Mouse (Mus musculus) limb, embryonic 14.5 days (tissue): ENCODE measurements at regions not wholly inside any gene's neighbourhood (a gene's known extent, or its start where the extent isn't known, plus 50 kb on each side); places are given as distances from the start of the nearest gene placed in this dataset.

Experiments
- ATAC-seq: fragments of 200-750 bp; cut with Nextera tagmentation; 2 replicates; pipeline ENCODE4 v1.8.0; 2017; ENCODE audit warnings: low read depth, moderate number of reproducible peaks, moderate TSS enrichment; ENCODE audit not compliant: low FRiP score
- DNase-seq: peaks from one replicate; pipeline ENCODE4 v3.0.0-alpha.2; 2015; ENCODE audit warnings: low spot score
- H3K27ac ChIP-seq: fragments of 300-500 bp; sonication (generic); replicated peaks from 2 replicates; pipeline ENCODE4 v1.5.1; 2014; ENCODE audit warnings: low read depth, mild to moderate bottlenecking, low read length, moderate library complexity, mixed read lengths
- H3K27me3 ChIP-seq: fragments of 300-500 bp; sonication (generic); 2 replicates; pipeline ENCODE4 v1.6.1; 2014; ENCODE audit warnings: low read length, mixed read lengths; ENCODE audit not compliant: control insufficient read depth, insufficient read depth
- H3K36me3 ChIP-seq: fragments of 300-500 bp; sonication (generic); 2 replicates; pipeline ENCODE4 v1.6.1; 2014; ENCODE audit warnings: mild to moderate bottlenecking, low read length, moderate library complexity, mixed read lengths; ENCODE audit not compliant: control insufficient read depth, insufficient read depth
- H3K4me1 ChIP-seq: fragments of 300-500 bp; sonication (generic); 2 replicates; pipeline ENCODE4 v1.6.1; 2014; ENCODE audit warnings: antibody characterized with exemption, low read length, mixed read lengths; ENCODE audit not compliant: control insufficient read depth, insufficient read depth
- H3K4me2 ChIP-seq: fragments of 300-500 bp; sonication (generic); replicated peaks from 2 replicates; pipeline ENCODE4 v1.6.1; 2014; ENCODE audit warnings: low read depth, mild to moderate bottlenecking, low read length, moderate library complexity; ENCODE audit not compliant: severe bottlenecking
- H3K4me3 ChIP-seq: fragments of 300-500 bp; sonication (generic); replicated peaks from 2 replicates; pipeline ENCODE4 v1.5.1; 2014; ENCODE audit warnings: low read length
- H3K9ac ChIP-seq: fragments of 300-500 bp; sonication (generic); 2 replicates; pipeline ENCODE4 v1.6.1; 2014; ENCODE audit warnings: mild to moderate bottlenecking, low read depth, low read length, moderate library complexity; ENCODE audit not compliant: severe bottlenecking
- H3K9me3 ChIP-seq: fragments of 300-500 bp; sonication (generic); 2 replicates; pipeline ENCODE4 v1.6.1; 2016; ENCODE audit warnings: low read length; ENCODE audit not compliant: control insufficient read depth
- POLR2A ChIP-seq: fragments of 200-500 bp; IDR thresholded peaks from 2 replicates; pipeline ENCODE4 v1.8.0; 2012; ENCODE audit warnings: inconsistent platforms, mild to moderate bottlenecking, moderate library complexity, borderline replicate concordance; ENCODE audit not compliant: insufficient read depth, insufficient read length; ENCODE audit errors: extremely low read depth
- WGBS: fragments of 180-500 bp; shearing (Covaris S2); extraction: QIAGEN DNeasy Blood & Tissue Kit; methylation state at CpG from one replicate; pipeline ENCODE4 v1.1.7; 2014; 5-methylcytosine and 5-hydroxymethylcytosine counted together

GRCm38 (mm10) chr4:66622650-66623394 lies 204.6 kb upstream of the Tlr4 start:
- no peaks in the 10 kb centered on the region for H3K4me1 ChIP-seq
- H3K36me3 ChIP-seq = no peaks in the 10 kb centered on the region
- H3K27ac ChIP-seq = no peak overlapping the region
- H3K9me3 ChIP-seq = no peaks in the 10 kb centered on the region
- DNase-seq = no peak
- TF ChIP-seq POLR2A = no peak
- H3K27me3 ChIP-seq = no peaks in the 10 kb centered on the region
- no peak for ATAC-seq
- no peak overlapping the region for H3K4me3 ChIP-seq
- no peak overlapping the region for H3K9ac ChIP-seq
- H3K4me2 ChIP-seq = no peak overlapping the region
- WGBS = 67% methylated on average over 5 of the region's 5 CpGs

DNA sequence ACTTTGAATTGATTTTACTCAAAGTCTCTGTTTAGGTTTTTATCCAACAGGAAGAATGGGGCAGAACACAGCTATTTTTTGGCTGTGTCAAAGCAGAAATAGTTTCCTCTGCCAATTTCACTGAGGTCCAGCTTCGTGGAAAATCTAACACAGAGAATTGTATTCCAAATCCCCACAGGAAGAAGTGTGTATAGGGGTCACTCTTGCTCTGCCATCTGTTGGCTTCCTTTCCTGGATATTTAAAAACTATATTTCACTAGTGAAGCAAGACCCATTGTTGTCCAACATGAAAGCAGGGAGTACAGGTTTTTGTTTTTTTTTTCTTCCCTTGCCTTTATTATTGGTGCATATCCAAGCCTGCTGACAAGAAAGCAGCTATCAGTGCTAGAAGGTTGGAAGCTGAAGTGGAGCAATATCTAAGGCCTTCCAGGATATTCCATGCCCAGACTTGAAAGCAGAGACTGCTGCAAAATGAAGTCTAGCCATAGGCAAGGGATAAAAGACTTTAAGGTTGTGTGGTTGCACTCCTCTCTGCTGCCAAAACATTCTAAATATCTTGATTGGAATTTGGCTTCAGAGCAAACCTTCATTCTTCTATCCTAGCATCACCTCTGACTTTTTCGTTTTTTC lies 208.5 kb upstream of the Tlr4 start:
- no peak for ATAC-seq
- Histone ChIP-seq H3K4me3 (no peak overlapping the region), H3K9me3 (no peaks in the 10 kb centered on the region), H3K4me1 (no peaks in the 10 kb centered on the region), H3K36me3 (no peaks in the 10 kb centered on the region), H3K9ac (no peak overlapping the region), H3K4me2 (no peak overlapping the region), H3K27me3 (no peaks in the 10 kb centered on the region), H3K27ac (no peak overlapping the region)
- peak; percentile 7 for DNase-seq
- no peak for TF ChIP-seq POLR2A
- WGBS = 63% methylated on average over 2 of the region's 2 CpGs

DNA sequence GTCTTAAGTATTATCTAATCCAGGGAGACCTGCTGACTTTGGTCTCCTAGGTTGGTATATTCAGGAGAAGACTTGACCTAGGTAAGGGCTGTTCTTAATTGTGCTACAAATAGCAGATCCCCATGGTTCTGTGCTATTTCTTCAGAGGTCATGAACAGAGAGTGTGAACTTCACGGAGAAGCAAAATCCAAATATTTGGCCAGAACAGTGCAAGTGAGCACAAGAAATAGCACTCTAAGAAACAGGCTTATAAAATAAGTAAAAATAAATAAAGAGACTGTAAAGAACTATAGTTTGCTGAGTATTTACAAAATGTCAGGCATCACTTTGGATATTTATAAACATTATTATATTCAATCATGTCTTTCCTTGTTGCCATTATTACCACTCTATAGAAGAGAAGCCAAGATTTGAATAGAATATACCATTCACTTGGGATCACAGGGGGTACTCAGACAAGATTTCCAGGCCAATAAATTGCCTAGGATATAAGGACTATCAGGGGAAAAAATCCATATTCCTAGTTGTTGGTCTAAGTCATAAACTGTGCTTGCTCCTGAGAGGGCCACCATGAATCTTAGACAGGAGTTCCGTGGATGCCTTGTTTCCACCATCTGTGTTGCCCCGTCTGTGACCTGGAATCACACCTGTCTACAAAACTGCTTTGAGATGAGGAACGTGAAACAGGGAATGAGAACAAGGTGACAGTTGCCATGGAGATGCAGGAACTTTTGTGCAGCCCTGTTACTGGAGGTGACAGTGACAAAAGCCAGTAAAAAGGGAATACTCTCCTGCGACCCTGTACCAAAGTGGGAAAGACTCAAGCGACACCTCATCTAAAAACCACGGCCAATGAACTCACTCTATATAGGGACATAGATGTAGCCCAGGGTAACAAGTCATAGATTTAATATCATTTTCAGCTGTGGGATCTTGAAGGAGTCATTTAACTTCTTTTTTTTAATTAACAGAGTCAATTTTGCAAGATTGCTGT lies 209.3 kb upstream of the Tlr4 start:
- Histone ChIP-seq H3K4me1 (no peaks in the 10 kb centered on the region), H3K9me3 (no peaks in the 10 kb centered on the region), H3K27ac (no peak overlapping the region), H3K4me2 (no peak overlapping the region), H3K36me3 (no peaks in the 10 kb centered on the region), H3K9ac (no peak overlapping the region), H3K4me3 (no peak overlapping the region), H3K27me3 (no peaks in the 10 kb centered on the region)
- 40% methylated on average over 7 of the region's 7 CpGs for WGBS
- TF ChIP-seq POLR2A = no peak
- ATAC-seq (no peak), DNase-seq (no peak)

DNA sequence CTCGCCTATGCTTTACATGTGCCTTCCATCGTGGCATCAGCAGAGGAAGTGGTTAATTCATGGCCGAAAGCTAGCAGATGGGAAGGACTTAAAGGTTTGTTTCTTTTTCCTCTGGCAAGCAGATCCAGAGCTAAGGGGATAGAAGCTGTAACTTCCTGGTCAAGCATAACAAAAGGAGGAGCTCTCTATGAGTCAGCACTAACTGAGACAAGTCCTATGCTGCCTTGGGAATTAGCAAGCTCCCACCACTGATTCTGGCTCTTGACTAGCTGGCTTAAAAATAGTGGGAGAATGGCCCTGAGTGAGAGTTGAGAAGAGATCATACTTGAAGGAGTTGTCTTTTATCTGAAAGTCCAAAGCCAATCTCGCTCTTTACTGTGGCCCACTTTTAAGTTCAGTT lies 210.3 kb upstream of the Tlr4 start:
- no peak for DNase-seq
- H3K27ac ChIP-seq = no peak overlapping the region
- 80% methylated on average over 4 of the region's 4 CpGs for WGBS
- H3K27me3 ChIP-seq = no peaks in the 10 kb centered on the region
- H3K4me2 ChIP-seq = no peak overlapping the region
- H3K9me3 ChIP-seq = no peaks in the 10 kb centered on the region
- H3K4me3 ChIP-seq = no peak overlapping the region
- no peaks in the 10 kb centered on the region for H3K36me3 ChIP-seq
- no peaks in the 10 kb centered on the region for H3K4me1 ChIP-seq
- no peak overlapping the region for H3K9ac ChIP-seq
- no peak for TF ChIP-seq POLR2A
- no peak for ATAC-seq

- ATAC-seq (no peak), DNase-seq (no peak)
- H3K27ac ChIP-seq = no peak overlapping the region
- H3K4me3 ChIP-seq = no peak overlapping the region
- H3K36me3 ChIP-seq = no peaks in the 10 kb centered on the region
- no peaks in the 10 kb centered on the region for H3K4me1 ChIP-seq
- no peak for TF ChIP-seq POLR2A
- no peaks in the 10 kb centered on the region for H3K27me3 ChIP-seq
- no peaks in the 10 kb centered on the region for H3K9me3 ChIP-seq
- H3K9ac ChIP-seq = no peak overlapping the region
- no peak overlapping the region for H3K4me2 ChIP-seq
These were observed 200.4 kb upstream of the Astn2 start for GRCm38 (mm10) chr4:66604849-66605248.
